Mouse (Mus musculus) embryonic fibroblast, embryonic 13.5 days (primary cell): ENCODE measurements around the gene Akr1c14.

Experiments used
- CTCF ChIP-seq: IDR thresholded peaks from 2 replicates; pipeline ENCODE4 v1.5.1; 2011; ENCODE audit warnings: mild to moderate bottlenecking, control low read depth, low read length, moderate library complexity, borderline replicate concordance; ENCODE audit not compliant: insufficient read depth
- POLR2A ChIP-seq: IDR thresholded peaks from 2 replicates; pipeline ENCODE4 v1.6.1; 2011; ENCODE audit warnings: low read depth, mild to moderate bottlenecking, control low read depth, low read length, moderate library complexity

DNA sequence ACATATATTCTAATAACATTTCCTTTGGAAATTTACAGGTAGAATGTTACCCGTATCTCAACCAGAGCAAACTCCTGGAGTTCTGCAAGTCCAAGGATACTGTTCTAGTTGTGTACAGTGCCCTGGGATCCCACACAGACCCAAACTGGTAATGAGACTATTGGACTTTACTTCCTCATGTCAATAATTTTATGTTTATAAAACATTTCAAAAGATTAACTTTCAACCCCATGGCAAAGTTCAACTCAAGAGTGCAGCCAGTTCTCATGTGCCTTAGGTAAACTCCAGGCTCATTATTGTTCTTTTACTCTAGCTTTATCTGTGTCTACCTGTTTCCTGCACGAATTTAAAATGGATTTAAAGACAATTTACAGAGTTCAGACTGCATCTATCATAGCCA is at the start of gene Akr1c14:
- TF ChIP-seq CTCF, result no peak
- TF ChIP-seq POLR2A, result no peak
